Mouse (Mus musculus) limb, embryonic 12.5 days (tissue): ENCODE measurements around the gene Mfsd6l. TPM values are rescaled to one million over a fixed set of nuclear protein-coding genes. Genes with fewer than 3 reads are reported as not detected.
A peak's percentile ranks its signal among the peaks of the same experiment; 100 is the strongest.

Experiments
- ATAC-seq: fragments of 200-750 bp; cut with Nextera tagmentation; 2 replicates; pipeline ENCODE4 v1.8.0; 2017; ENCODE audit warnings: low read depth, moderate TSS enrichment; ENCODE audit not compliant: insufficient number of reproducible peaks, insufficient read depth, low FRiP score, low TSS enrichment
- H3K27ac ChIP-seq: fragments of 300-500 bp; sonication (generic); 2 replicates; pipeline ENCODE4 v1.5.1; 2016; ENCODE audit warnings: mild to moderate bottlenecking, moderate library complexity
- H3K27me3 ChIP-seq: fragments of 300-500 bp; sonication (generic); 2 replicates; pipeline ENCODE4 v1.6.1; 2016; ENCODE audit warnings: mild to moderate bottlenecking, moderate library complexity
- H3K36me3 ChIP-seq: fragments of 300-500 bp; sonication (generic); 2 replicates; pipeline ENCODE4 v1.6.1; 2016; ENCODE audit warnings: mild to moderate bottlenecking, moderate library complexity
- H3K4me1 ChIP-seq: fragments of 300-500 bp; sonication (generic); replicated peaks from 2 replicates; pipeline ENCODE4 v1.6.1; 2016
- H3K4me2 ChIP-seq: fragments of 300-500 bp; sonication (generic); 2 replicates; pipeline ENCODE4 v1.6.1; 2016; ENCODE audit warnings: mild to moderate bottlenecking, moderate library complexity
- H3K4me3 ChIP-seq: fragments of 300-500 bp; sonication (generic); replicated peaks from 2 replicates; pipeline ENCODE4 v1.5.1; 2016; ENCODE audit warnings: mild to moderate bottlenecking
- H3K9ac ChIP-seq: fragments of 300-500 bp; sonication (generic); replicated peaks from 2 replicates; pipeline ENCODE4 v1.6.1; 2016; ENCODE audit warnings: mild to moderate bottlenecking, moderate library complexity
- H3K9me3 ChIP-seq: fragments of 300-500 bp; sonication (generic); 2 replicates; pipeline ENCODE4 v1.6.1; 2016; ENCODE audit warnings: mild to moderate bottlenecking, moderate library complexity
- WGBS: fragments of 180-500 bp; shearing (Covaris S2); methylation state at CpG from one replicate; pipeline ENCODE4 v1.1.7; 2016; 5-methylcytosine and 5-hydroxymethylcytosine counted together
- polyA plus RNA-seq: library from polyadenylated mRNA; unstranded; fragments of >200 nt; fragmentation: Nextera tagmentation; extraction: Ambion mirVana; gene quantifications from 2 replicates; pipeline ENCODE4 v1.2.1, GENCODE M21; 2016

Mfsd6l gene
- polyA plus RNA-seq: 0.10 TPM in 1 of 2 replicates, not detected in the other

- no peak for ATAC-seq
- peak within 1 kb of the TSS; percentile 42 for H3K4me2 ChIP-seq
- peaks cover 7% of the 10 kb centered on the region; the same call in 1 of the 2 replicates for H3K4me1 ChIP-seq
- no peak within 1 kb of the TSS for H3K27ac ChIP-seq
- no peaks in the 10 kb centered on the region for H3K9me3 ChIP-seq
- no peak within 1 kb of the TSS for H3K9ac ChIP-seq
- whole genome bisulfite sequencing: 6% methylated on average over 37 of the region's 37 CpGs
- H3K27me3 ChIP-seq: peaks cover 34% of the 10 kb centered on the region
- H3K36me3 ChIP-seq: no peaks in the 10 kb centered on the region
- peak within 1 kb of the TSS; percentile 20 for H3K4me3 ChIP-seq
Observed at GRCm38 (mm10) chr11:68555918-68556584, at the start of gene Mfsd6l. Gene Mfsd6l (plus strand): TSS chr11:68556186.

DNA sequence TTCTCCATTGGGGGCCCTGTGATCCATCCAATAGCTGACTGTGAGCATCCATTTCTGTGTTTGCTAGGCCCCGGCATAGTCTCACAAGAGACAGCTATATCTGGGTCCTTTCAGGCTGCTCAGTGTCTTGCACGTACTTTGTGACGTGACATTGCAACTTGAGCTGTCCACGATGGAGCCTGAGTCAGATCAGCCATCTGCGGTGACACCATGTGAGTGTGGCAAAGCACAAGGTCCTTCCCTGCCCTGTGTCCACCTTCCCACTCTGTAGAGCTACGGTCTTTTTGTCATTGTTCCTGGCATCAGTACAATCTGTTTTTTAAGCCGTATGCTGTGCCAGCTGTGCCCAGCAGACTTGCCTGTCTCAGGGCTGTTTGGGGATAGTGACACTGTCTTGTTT, 48.7 kb upstream of the Mfsd6l start:
- no peaks in the 10 kb centered on the region for H3K9me3 ChIP-seq
- no peaks in the 10 kb centered on the region; the same call in 1 of the 2 replicates for H3K27me3 ChIP-seq
- no peak overlapping the region for H3K4me2 ChIP-seq
- H3K4me1 ChIP-seq: no peaks in the 10 kb centered on the region
- H3K9ac ChIP-seq: no peak overlapping the region
- H3K4me3 ChIP-seq: no peak overlapping the region
- no peak overlapping the region for H3K27ac ChIP-seq
- 89% methylated on average over 7 of the region's 7 CpGs for WGBS
- no peak for ATAC-seq
- H3K36me3 ChIP-seq: no peaks in the 10 kb centered on the region

GRCm38 (mm10) chr11:68508619-68509018, 47.4 kb upstream of the Mfsd6l start:
- Histone ChIP-seq H3K27ac (no peak overlapping the region), H3K4me3 (no peak overlapping the region), H3K36me3 (no peaks in the 10 kb centered on the region), H3K9me3 (no peaks in the 10 kb centered on the region), H3K27me3 (no peaks in the 10 kb centered on the region; the same call in 1 of the 2 replicates), H3K4me2 (no peak overlapping the region), H3K4me1 (no peaks in the 10 kb centered on the region), H3K9ac (no peak overlapping the region)
- ATAC-seq: no peak
- 66% methylated on average over 5 of the region's 5 CpGs for WGBS

DNA sequence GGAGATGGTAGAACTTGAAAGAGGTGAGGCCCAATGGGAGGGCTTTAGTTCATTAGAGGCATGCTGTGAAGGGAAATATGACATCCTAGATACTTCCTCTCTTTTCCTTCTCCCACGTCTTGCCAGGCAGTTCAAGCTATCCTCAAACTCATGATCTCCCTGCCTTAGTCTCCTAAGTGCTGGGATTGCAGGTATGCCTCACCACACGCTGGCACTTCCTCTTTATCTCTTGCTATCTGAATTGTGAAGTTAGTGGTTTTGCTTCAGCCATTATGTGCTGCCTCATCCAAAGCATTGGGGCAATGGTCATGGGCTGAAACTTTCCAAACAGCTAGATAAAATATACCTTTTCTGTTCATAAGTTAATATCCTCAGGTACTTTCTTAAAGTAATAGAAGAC, 46.8 kb upstream of the Mfsd6l start:
- 56% methylated on average over 2 of the region's 2 CpGs for WGBS
- Histone ChIP-seq H3K4me3 (no peak overlapping the region), H3K27ac (no peak overlapping the region), H3K9me3 (no peaks in the 10 kb centered on the region), H3K36me3 (no peaks in the 10 kb centered on the region), H3K27me3 (no peaks in the 10 kb centered on the region), H3K9ac (no peak overlapping the region), H3K4me2 (no peak overlapping the region), H3K4me1 (no peaks in the 10 kb centered on the region)
- no peak for ATAC-seq

- Histone ChIP-seq H3K4me3 (no peak overlapping the region), H3K9ac (no peak overlapping the region), H3K27me3 (no peaks in the 10 kb centered on the region), H3K9me3 (peaks cover under 1% of the 10 kb centered on the region; the same call in 1 of the 2 replicates), H3K4me1 (no peaks in the 10 kb centered on the region), H3K27ac (no peak overlapping the region), H3K4me2 (no peak overlapping the region), H3K36me3 (no peaks in the 10 kb centered on the region)
- 35% methylated on average over 3 of the region's 3 CpGs for WGBS
- no peak for ATAC-seq
Observed at GRCm38 (mm10) chr11:68513969-68514368, 42.0 kb upstream of the Mfsd6l start.

GRCm38 (mm10) chr11:68519362-68519761, 36.6 kb upstream of the Mfsd6l start:
- Histone ChIP-seq H3K4me1 (no peaks in the 10 kb centered on the region), H3K27me3 (no peaks in the 10 kb centered on the region), H3K27ac (no peak overlapping the region), H3K9me3 (peaks cover 8% of the 10 kb centered on the region; the same call in 1 of the 2 replicates), H3K4me3 (no peak overlapping the region), H3K9ac (no peak overlapping the region), H3K4me2 (no peak overlapping the region), H3K36me3 (no peaks in the 10 kb centered on the region)
- no peak for ATAC-seq
- WGBS: 94% methylated on average over 4 of the region's 4 CpGs

DNA sequence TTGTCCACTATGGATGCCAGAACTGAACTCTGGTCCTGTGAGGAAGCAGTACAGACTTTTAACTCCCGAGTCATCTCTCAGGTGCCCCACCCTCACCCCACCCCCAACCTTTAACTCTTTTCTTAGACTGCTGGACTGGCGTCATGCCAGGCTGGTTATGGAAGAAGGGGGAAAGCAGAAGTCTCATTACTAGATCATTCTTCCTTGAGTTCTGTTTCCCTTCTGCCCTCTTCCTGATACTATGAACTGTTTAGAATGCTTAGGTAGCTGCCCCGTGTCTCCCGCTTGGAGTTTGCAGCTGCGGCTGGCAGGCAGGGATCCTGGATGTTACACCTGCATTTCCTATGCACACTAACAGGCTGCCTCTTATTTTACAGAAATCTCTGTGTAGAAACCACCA, 36.2 kb upstream of the Mfsd6l start:
- Histone ChIP-seq H3K36me3 (no peaks in the 10 kb centered on the region), H3K27ac (no peak overlapping the region), H3K4me2 (no peak overlapping the region), H3K9ac (no peak overlapping the region), H3K27me3 (no peaks in the 10 kb centered on the region), H3K9me3 (peaks cover 8% of the 10 kb centered on the region; the same call in 1 of the 2 replicates), H3K4me3 (no peak overlapping the region), H3K4me1 (no peaks in the 10 kb centered on the region)
- WGBS: 93% methylated on average over 5 of the region's 5 CpGs
- ATAC-seq: no peak

GRCm38 (mm10) chr11:68520439-68520838, 35.5 kb upstream of the Mfsd6l start:
- WGBS: 81% methylated on average over 2 of the region's 2 CpGs
- ATAC-seq: no peak
- no peak overlapping the region for H3K4me3 ChIP-seq
- no peaks in the 10 kb centered on the region for H3K4me1 ChIP-seq
- H3K9me3 ChIP-seq: peaks cover 8% of the 10 kb centered on the region; the same call in 1 of the 2 replicates
- H3K27ac ChIP-seq: no peak overlapping the region
- no peaks in the 10 kb centered on the region for H3K27me3 ChIP-seq
- no peaks in the 10 kb centered on the region for H3K36me3 ChIP-seq
- H3K4me2 ChIP-seq: no peak overlapping the region
- H3K9ac ChIP-seq: no peak overlapping the region

DNA sequence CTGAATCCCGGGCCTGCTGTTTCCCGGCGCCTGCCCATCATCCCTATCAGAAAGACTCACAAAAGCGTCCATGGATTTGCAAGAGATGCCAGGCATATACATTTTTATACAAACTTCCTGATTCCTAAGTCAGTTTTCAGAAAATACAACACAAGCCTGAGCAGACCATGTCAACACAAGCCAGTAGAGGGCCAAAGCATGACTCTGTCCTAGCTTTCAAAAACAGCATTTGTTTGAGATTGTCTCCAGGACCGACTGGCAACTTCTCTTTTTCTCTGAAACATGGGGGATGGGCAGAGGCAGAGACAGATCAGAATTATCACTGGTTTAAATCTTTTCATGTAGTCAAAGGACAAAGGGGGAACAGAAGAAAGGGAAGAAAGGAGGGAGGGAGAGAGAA, 34.6 kb upstream of the Mfsd6l start:
- 86% methylated on average over 5 of the region's 5 CpGs for WGBS
- no peak for ATAC-seq

DNA sequence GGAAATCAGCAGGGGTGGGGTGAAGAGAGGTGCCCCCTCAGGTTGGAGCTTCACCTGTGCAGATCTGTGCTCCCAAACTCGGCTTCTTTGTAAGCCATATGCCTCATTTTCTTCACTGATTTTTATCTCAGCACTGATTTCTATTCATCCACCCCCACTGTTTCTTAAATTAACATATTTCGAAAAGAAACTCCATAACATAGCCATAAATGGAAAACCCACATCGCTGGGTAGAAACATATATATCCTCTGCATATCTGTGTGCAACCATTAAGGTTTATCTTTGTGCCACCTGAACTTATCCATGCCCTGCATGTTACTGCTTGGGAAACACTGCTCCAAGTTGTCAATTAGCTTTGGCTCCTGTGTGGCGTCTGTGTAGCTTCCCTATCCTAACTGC, 29.5 kb upstream of the Mfsd6l start:
- no peak for ATAC-seq
- Histone ChIP-seq H3K4me3 (no peak overlapping the region), H3K9me3 (no peaks in the 10 kb centered on the region), H3K27me3 (peaks cover 22% of the 10 kb centered on the region), H3K36me3 (no peaks in the 10 kb centered on the region), H3K27ac (no peak overlapping the region), H3K9ac (no peak overlapping the region), H3K4me1 (0 out of 2 replicates have a peak, but pooled peaks cover 2% of the 10 kb centered on the region), H3K4me2 (no peak overlapping the region)
- WGBS: 76% methylated on average over 4 of the region's 4 CpGs

More for the DNA sequence above, 34.6 kb upstream of the Mfsd6l start:
- H3K4me1 ChIP-seq: no peaks in the 10 kb centered on the region
- H3K27ac ChIP-seq: no peak overlapping the region
- no peak overlapping the region for H3K4me2 ChIP-seq
- peaks cover 2% of the 10 kb centered on the region; the same call in 1 of the 2 replicates for H3K27me3 ChIP-seq
- no peak overlapping the region for H3K4me3 ChIP-seq
- no peaks in the 10 kb centered on the region for H3K36me3 ChIP-seq
- H3K9ac ChIP-seq: no peak overlapping the region
- H3K9me3 ChIP-seq: peaks cover 8% of the 10 kb centered on the region; the same call in 1 of the 2 replicates

GRCm38 (mm10) chr11:68531066-68531806, 24.8 kb upstream of the Mfsd6l start:
- ATAC-seq: no peak; the same call in 1 of the 2 replicates
- Histone ChIP-seq H3K4me2 (no peak overlapping the region), H3K9ac (no peak overlapping the region), H3K27ac (no peak overlapping the region), H3K4me3 (no peak overlapping the region), H3K27me3 (peaks cover 21% of the 10 kb centered on the region), H3K9me3 (no peaks in the 10 kb centered on the region), H3K36me3 (no peaks in the 10 kb centered on the region), H3K4me1 (0 out of 2 replicates have a peak, but pooled peaks cover 3% of the 10 kb centered on the region)
- WGBS: 19% methylated on average over 16 of the region's 16 CpGs
